Mouse (Mus musculus) CD8-positive naive resting alpha-beta T cell, adult 2 months (primary cell): ENCODE results near the gene Ighmbp2.
A peak's percentile ranks its signal among the peaks of the same experiment; 100 is the strongest.
"Not testable (repeated sequence)": the region's sequence is repeated elsewhere in the genome, so short reads cannot be mapped to it uniquely, and the experiment has no call there.

ENCODE experiments used
- DNase-seq, 2 experiments: peaks; one replicate each; pipeline ENCODE4 v3.0.0; 2022; ENCODE audit warnings: low read depth in 2 of 2, low spot score in 2 of 2

Ighmbp2 gene

DNA sequence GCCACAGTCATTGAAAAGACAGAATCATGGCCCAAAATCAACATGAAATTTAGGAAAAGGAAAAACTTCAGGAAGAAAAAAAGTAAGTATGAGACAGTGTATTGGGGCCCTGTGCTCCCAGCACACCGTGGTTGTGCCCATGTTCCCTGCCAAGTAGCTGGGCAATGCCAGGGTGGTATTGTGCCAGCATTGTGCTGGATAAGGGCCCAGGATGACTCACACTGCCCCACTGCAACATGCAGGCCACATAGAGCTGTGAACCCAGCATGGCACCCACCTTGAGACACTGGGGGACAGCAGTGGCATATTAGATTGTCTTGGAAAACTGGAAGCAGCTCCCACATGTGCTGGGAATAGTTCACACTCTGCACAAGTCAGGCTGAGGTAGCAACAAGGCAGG, 6.2 kb upstream of the Ighmbp2 start:
- no peak for DNase-seq

DNA sequence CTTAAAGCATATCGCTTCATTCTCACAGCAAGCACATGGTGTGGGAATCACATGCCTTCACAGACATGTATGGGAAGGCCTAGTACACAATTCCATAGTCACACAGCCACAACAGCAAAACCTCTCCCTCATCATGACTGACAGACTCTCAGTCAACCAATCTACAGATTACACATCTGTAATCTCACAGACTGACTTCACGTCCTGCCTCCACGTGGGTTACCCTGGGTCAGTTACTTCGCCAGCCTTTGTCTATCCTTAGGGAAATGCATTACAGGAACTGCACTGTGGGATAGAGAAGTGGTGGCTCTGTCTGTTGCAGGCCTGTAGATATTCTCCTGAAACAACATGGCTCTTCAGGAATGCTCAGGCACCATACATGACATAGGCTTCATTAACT, 931 bp downstream of the Ighmbp2 start:
- DNase-seq: no peak

DNA sequence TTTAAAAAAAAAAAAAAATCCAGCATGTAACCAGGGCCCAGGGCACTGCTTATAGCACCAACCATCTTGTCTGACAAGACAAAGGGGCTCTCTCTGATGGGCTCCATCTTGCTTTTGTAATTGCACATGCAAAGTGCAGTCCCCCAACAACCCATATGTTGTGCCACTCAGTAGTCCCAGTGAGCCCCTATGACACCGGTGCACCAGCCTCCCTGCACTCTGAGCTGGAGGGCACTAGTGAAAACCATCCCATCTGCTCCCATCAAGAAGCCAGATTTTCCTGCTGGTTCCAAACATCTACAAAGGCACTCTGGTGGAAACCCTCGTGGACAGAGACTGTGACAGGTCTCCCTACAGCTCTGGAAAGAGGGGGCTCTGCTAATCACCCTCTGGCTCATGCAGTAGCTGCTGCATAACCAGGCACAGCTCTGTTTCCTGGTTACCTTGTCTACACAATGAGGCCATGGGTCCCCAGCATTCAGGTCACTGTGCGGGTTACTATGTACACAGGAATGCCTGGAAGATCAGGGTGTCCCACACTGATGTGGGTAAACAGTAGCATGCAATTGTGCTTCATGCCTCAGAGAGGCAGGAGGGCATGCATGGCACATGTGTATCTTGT, 7.0 kb downstream of the Ighmbp2 start:
- DNase-seq: no peak

- no peak for DNase-seq
These were observed 9.5 kb downstream of the Ighmbp2 start for GRCm38 (mm10) chr19:3273331-3273730.

DNA sequence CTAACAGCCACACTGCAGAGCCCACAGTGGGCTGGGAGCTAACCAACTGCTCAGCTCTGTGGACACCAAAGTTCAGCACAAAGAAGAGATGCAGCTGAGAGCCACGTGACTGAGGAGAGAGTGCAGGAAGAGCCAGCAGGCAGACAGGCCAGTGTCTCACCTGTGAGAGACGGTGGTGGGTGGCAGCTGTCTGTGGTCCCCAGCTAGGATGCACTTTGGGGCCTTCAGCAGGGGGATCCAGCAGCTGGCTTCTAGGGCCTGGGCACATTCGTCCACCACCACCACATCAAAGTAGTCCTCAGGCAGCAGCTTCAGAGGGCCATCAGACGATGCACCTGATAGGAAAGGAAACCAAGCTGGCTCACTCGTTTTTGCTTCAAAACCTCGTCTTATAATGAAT, 11.5 kb downstream of the Ighmbp2 start:
- DNase-seq: no peak

DNA sequence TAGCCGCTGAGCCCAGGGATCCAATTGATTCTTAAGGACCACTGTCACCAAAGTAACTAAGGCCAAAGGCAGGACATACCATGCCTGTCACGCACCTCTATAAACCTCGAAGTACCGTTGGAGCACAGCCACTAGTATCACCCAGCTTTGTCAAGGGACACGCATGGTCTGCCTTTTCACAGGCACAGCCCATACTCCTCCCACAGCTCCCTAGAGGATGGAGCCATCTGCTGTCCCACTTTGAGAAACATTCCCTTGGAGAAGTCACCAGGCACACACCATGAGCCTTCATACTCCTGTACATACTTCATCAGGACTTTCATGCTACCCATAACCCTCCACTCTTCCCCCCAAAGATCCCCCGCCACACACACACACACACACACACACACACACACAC, 13.0 kb downstream of the Ighmbp2 start:
- DNase-seq: no peak

DNA sequence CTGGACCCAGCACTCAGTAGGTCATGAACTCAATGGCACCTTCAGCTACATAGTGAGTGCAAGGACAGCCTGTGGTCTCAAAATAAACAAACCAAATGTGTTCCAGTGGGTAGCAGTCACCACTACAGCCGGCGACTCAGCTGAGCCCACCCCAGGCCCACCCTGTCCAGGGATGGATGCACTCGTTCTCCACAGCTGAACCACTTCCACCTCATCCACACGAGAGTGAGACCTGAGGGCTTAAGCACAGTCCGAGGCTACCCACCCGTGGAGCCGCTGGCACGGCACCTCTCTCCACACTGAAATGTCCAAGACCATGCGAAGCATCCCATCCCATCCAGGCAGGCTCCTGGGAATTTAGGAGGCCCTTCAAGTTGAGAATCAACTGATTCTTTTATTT, 13.5 kb downstream of the Ighmbp2 start:
- no peak for DNase-seq

GRCm38 (mm10) chr19:3268218-3268980, 14.4 kb downstream of the Ighmbp2 start:
- no peak for DNase-seq

- DNase-seq: no peak
These were observed 15.5 kb downstream of the Ighmbp2 start for GRCm38 (mm10) chr19:3267340-3267739.

DNA sequence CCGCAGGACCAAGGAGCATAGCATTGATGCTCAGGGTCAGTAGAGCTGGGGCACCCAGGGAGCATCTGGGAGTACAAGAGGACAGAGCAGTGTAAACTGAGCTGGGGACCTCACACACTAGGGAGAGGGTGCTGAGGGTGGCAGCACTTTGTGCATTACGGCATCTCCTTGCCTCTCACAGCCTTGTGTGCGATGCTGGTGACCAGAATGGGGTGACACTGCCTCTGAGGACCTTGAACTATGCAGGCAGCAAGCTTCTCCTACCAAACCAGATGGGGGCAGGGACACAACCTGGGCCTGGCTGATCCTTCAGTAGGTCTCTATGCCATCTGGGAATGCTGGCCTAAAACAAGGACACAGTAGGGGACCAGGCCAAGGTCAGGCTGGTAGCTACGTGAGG, 16.1 kb downstream of the Ighmbp2 start:
- DNase-seq: no peak

DNA sequence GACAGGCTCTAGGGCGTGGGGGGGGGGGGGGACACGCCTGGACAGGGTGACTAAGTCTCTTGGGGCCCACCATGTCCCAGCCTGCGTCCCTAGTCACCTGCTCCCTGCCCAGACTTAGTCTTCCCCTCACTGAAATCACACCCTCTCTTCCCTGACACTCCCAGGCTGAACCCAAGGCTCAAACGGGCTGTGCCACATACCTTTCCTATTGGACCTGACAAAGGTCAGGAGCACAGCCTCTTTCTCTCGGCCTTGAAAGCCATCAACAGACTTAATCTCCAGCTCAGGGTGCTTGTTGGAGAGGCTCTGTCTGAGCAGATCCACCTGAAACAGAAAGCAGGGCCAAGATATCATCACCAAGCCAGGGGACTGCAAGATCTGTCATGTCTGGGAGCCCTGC, 16.7 kb downstream of the Ighmbp2 start:
- no peak for DNase-seq

- DNase-seq: no peak
These were observed 17.6 kb downstream of the Ighmbp2 start for GRCm38 (mm10) chr19:3265180-3265579.

DNA sequence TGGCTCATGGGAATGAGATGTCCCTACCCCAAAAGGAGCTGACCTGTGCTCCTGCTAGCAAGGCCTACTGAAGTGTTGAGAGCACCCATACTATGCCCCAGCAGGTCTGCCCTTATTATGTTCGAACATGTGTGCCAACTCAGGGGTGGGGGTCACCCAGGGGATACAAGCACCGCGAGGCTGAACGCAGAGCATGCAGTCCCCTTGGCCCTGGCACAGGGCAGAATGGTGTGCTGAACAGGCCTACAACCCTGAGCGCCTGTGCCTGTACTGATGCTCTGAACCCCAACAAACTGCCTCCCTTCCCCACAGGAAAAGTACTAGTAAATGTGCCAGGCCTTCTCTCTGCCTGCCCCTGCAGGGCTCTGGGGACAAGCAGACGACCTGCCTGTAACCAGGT, 18.5 kb downstream of the Ighmbp2 start:
- DNase-seq: no peak

DNA sequence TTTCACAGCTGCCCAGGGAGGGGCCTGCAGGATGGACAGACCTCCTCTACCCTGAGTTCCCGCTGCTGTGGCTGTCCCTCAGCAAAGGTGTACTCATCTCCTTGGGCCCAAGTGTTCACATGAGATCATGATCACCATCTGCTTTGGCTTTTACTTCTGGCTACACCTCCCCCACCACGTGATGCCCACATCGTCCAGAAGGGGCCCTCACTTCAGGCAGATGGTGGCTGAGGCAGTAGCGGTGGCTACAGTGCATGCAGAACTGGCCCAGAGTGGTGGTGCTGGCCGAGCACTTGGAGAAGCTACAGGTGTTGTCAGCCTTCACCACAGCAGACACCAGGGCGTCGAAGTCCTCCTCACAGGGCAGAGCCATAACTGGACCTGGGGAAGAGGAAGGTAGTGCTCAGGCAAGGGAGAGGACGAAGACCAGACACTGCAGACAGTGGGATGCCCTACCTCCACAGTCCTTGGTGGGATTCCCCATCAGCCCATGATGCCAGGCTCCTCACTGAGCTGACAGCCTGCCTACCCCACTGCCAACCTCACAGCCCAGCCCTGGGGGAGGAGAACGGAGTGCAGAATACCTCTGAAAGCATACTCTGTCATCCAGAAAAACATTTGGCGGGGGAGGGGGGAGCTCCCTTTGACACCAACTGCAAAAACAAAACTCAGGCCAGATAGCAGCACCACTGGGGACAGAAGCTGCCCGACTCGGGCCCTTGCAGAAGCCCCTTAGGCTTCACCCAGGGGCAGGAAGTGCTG, 20.9 kb downstream of the Ighmbp2 start:
- DNase-seq: peak in 1 of 2 experiments; percentile 0

DNA sequence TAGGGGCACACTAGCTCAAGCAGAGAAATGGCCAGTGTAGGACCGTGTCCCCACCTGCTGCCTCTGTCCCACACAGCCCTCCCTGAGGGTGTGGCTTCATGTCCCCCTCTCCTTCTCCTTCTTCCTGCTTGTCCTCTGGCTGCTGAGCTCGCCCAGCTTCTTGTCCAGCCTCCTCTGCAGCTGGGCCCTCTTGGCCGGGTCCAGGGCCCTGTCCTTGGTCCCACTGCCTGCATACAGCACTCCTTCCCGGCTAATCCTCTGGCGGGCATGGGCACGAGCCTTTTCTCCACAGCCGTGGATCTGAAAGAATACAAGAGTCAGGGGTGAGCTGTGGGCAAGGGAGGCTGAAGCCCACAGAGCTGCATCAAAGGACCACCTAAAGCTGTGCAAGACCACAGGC, 21.5 kb downstream of the Ighmbp2 start:
- DNase-seq: peak in 1 of 2 experiments; percentile 0

DNA sequence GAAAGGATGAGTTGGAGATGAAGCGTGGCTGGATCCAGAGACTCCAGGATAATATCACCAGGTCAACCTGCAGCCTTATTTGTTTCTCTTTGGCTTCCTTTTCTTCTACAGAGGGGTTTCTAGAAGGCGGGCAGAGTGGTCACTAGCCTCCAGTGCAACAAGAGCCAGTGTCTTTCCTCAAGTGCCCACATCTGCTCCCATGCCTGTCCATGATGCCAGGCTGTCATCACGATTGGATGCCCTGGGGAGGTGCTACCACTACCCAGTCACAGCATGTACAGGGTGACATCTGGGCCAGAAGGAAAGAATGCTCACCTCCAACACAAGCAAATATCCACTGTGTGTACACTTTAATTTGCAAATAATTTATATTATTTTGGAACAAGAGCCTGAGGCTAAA, 22.2 kb downstream of the Ighmbp2 start:
- no peak for DNase-seq

DNA sequence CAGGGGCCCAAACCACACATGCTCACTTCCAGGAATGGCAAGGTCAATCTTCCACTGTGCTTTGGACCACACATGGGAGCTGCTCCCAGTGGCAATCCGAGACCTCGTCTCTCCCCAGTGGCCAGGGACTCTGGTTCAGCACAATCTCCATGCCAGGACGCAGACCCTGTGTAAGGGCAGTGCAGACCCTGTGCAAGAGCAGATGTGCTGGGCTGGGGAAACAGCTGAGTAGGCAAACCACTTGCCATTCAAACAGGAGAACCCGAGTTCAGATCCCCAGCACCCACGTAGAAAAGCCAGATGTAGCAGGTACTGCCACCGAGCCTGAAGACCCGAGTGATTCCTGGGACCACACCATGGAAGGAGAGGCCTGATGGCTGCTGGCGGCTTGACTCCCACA, 22.8 kb downstream of the Ighmbp2 start:
- peak in 1 of 2 experiments; percentile 0 for DNase-seq

DNA sequence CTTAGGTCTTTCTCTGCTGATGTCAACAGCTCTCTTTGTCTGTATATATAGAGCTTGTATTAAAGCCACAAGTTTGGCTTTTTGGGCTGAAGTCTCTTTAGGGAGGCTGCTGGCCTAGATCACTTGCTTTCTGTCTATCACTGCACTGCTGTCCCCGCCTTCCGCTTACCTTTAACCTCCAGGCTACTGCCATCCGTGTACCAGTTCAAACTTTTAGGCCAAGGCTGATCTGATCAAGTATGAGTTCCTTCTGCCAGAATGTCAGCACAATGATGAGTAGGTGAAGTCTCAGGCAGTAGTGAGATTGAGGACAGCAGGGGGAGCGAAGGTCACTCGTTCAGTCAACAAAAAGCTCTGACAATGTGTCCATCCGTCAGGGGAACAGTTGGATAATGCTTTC, 57.6 kb downstream of the Ighmbp2 start:
- DNase-seq: not testable (repeated sequence)

DNA sequence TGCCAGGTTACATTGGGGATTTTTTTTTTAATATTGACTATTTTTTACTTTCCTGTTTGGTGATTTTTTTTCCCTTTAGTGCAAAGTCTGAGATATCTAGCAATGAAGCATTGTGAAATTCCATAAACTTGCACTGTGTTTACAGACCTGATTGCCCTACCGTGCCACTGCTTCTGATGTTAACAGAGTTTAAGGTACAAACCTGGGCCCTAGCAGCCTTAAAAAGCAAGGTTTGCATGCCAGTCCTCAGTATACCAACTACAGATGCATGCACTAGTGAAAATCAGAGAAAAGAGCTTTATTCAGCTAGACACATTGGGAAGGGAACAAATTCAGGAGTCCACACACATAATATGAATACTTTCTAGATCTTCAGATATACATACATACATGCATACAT, 67.9 kb downstream of the Ighmbp2 start:
- not testable (repeated sequence) for DNase-seq
